Mouse (Mus musculus): ENCODE data around the gene Cyp2j12.

DNA sequence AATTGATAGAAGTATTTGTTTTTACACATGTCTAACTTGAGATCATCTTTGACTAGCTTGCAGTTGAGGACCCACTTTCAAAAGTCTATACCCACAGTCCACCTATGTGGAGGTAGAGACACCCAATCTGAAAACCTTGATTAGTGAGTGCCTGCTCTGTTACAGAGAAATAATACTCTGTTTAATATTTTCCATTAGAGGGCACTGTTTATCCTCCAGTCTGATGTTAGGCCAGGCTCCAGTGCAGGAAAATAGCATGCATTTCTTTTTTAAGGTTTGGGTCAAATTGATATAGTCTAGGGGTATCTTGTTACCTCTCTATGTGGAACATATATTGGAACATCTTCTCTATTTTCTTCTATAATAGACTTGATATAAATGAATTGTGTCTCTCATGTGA lies 49.1 kb downstream of the Cyp2j12 start:
- no peak for TF ChIP-seq CHD2 (IDR thresholded peaks at IDR 0.05; ENCODE audit: low read depth, low read length)
- TF ChIP-seq ZNF384 (IDR thresholded peaks at IDR 0.05; ENCODE audit: low read depth, low read length) = no peak

Data from ES-E14 (cell line).